Mouse (Mus musculus) ZHBTc4 (cell line): Measurements from ENCODE around the gene Tmtc2.

Source experiments
- DNase-seq: peaks from one replicate; pipeline ENCODE4 v3.0.0-alpha.2; 2011; ENCODE audit warnings: low read depth, low spot score

Tmtc2 gene

GRCm38 (mm10) chr10:105548040-105548439 is 26.2 kb downstream of the Tmtc2 start:
- DNase-seq: no peak

- DNase-seq: no peak
These were observed 29.9 kb downstream of the Tmtc2 start for GRCm38 (mm10) chr10:105544004-105545003.

GRCm38 (mm10) chr10:105542081-105542480 is 32.2 kb downstream of the Tmtc2 start:
- no peak for DNase-seq

- DNase-seq: no peak
These were observed 34.6 kb downstream of the Tmtc2 start for GRCm38 (mm10) chr10:105539697-105540096.

- DNase-seq: no peak
These were observed 37.3 kb downstream of the Tmtc2 start for GRCm38 (mm10) chr10:105536910-105537309.

GRCm38 (mm10) chr10:105535848-105536247 is 38.4 kb downstream of the Tmtc2 start:
- no peak for DNase-seq

GRCm38 (mm10) chr10:105532747-105533146 is 41.5 kb downstream of the Tmtc2 start:
- no peak for DNase-seq

- DNase-seq: no peak
These were observed 42.2 kb downstream of the Tmtc2 start for GRCm38 (mm10) chr10:105532019-105532525.

- no peak for DNase-seq
These were observed 43.0 kb downstream of the Tmtc2 start for GRCm38 (mm10) chr10:105531080-105531894.

- no peak for DNase-seq
These were observed 50.7 kb downstream of the Tmtc2 start for GRCm38 (mm10) chr10:105523405-105524088.

- no peak for DNase-seq
These were observed 51.8 kb downstream of the Tmtc2 start for GRCm38 (mm10) chr10:105522431-105522830.

GRCm38 (mm10) chr10:105519154-105519806 is 55.0 kb downstream of the Tmtc2 start:
- no peak for DNase-seq

GRCm38 (mm10) chr10:105518144-105518543 is 56.1 kb downstream of the Tmtc2 start:
- no peak for DNase-seq

GRCm38 (mm10) chr10:105513777-105514322 is 60.4 kb downstream of the Tmtc2 start:
- no peak for DNase-seq

- DNase-seq: no peak
These were observed 64.4 kb downstream of the Tmtc2 start for GRCm38 (mm10) chr10:105509896-105510272.

GRCm38 (mm10) chr10:105509146-105509895 is 64.9 kb downstream of the Tmtc2 start:
- no peak for DNase-seq

- no peak for DNase-seq
These were observed 66.1 kb downstream of the Tmtc2 start for GRCm38 (mm10) chr10:105507982-105508786.

- no peak for DNase-seq
These were observed 68.2 kb downstream of the Tmtc2 start for GRCm38 (mm10) chr10:105506046-105506445.

GRCm38 (mm10) chr10:105504472-105504871 is 69.8 kb downstream of the Tmtc2 start:
- no peak for DNase-seq
